Mouse (Mus musculus): Measurements from ENCODE around the gene Efcab8.
"Not testable (repeated sequence)": the region's sequence is repeated elsewhere in the genome, so short reads cannot be mapped to it uniquely, and the experiment has no call there.

Gene Efcab8

DNA sequence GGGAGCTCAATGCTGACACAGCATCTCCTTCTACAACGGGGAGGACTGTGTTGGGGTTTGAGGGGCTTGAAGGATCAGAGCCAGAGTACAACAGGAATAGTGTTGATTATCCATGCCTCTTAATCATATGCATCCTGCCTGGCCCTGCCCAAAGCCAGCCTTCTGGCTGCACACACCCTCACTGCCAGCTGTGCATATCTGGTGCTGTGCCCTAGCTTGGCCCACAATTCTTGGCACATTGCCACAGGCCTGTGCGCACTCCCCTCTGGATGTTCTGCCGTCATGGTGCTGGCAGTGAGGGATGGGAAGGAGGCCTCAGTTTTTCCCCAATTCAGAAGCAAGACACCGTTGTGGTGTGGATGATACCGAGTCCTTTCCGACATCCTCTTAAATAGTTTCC is 44.9 kb downstream of the Efcab8 start:
- no peak for DNase-seq (ENCODE audit: low spot score in 2 of 2)

DNA sequence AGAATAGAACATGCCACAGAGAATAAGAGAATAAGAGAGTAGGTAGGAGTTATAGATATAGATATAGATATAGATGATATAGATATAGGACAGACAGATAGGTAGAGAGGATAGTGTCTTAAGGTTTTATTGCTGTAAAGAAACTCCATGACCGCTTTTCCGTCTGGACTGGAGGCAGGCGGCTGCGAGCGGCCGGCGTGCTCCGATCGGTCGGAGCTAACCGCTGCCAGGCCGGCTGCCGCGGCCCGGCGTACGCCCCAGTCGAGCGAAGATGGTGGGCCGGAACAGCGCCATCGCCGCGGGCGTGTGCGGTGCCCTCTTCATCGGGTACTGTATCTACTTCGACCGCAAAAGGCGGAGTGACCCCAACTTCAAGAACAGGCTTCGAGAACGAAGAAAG is 46.2 kb downstream of the Efcab8 start:
- not testable (repeated sequence) for DNase-seq (ENCODE audit: low spot score in 2 of 2)

DNA sequence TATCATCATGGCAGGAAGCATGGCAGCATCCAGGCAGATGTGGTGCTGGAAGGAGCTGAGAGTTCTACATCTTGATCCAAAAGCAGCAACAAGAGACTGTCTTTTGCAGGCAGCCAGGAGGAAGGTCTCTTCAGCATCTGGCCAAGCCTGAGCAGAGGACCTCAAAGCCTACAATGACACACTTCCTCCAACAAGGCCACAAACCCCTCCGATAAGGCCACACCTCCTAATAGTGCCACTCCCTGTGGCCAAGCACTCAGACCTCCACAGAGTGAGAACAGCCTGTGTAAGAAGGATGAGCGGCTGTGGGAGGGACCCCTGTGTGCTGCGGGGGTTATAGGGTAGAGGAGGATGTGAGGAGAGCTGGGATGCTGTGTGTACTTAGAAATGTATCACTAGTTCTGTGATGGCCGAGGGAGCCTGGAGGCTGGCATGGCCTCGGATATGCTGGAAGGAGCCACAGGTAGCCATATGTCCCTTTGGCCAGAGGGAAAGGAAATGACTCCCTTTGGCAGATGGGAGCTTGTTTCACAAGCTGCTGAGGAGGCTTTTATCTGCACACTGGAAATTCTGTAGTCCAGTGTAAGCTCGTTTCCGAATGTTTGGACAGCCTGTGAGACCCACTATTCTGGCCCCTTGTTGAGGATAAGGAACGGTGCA is 47.6 kb downstream of the Efcab8 start:
- no peak for DNase-seq (ENCODE audit: low spot score in 2 of 2)

DNA sequence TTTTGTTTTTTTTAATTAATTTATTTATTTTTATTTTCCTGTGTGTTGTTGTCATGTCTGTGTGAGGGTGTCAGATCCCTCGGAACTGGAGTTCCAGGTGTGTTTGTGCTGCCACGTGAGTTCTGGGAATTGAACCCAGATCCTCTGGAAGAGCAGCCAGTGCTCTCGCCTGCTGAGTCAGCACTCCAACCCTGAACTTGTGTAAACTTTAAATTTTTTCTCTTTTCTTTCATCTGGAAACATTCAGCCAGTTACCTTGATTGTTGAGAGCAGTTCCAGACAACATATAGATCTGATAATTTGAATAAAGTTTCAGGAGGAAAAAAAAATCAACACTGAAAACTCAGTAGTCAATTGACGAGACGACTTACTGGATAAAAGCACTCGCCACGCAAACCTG is 49.0 kb downstream of the Efcab8 start:
- no peak for DNase-seq (ENCODE audit: low spot score in 2 of 2)

DNA sequence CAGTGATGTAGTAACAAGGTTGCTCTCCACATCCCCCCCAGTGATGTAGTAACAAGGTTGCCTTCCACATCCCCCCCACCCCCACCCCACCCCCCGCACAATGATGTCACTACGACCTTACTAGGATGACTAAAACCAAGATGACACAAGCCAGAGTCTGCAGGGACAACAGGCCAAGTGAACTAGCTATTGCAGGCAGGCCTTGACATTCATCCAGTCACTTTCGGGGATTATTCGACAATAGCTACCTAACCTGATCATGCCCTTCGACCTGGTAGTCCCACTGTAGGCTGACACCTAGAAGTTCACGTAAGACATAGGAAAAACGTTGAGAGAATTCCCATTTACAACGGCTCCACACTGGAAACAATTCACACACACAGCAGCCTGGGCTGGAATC is 53.6 kb downstream of the Efcab8 start:
- no peak for DNase-seq (ENCODE audit: low spot score in 2 of 2)

DNA sequence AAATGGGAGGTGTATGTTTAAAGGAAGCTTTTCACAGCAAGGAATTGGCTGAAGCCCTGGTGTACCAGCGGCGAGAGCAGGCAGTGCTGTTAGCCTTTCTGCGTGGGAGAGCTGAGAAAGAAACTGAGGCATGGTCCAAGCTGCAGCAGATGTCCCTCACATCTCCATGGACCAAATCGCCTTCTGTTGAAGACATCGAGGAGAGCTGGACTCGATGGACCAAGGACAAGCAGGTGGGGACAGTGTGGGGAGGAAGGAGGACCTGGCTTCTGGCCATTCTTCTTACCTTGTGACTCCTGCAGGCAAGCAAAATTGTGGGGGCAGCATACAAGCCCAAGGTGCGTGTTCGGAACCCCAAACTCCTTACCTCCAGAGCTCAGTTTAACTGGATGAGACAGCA is 63.1 kb downstream of the Efcab8 start:
- no peak for DNase-seq (ENCODE audit: low spot score in 2 of 2)

DNA sequence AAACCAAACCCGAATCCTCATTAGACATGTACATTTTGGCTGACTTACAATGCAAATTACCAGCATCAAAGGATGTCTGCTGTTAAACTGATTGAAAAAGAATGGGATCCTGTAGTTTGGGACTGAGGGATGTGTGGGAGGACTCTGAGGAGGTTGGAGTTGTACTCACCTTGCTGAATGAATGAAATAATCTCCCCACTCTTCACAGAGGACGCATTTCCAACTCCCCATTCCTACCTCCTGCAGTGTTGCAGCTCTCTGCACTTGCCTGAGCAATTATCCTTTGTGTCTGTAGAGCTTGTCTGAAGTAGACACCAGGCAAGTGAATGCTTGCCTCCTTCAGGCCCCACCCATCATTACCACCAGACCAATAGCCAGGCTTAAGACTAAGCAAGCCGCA is 68.7 kb downstream of the Efcab8 start:
- no peak for DNase-seq (ENCODE audit: low spot score in 2 of 2)

DNA sequence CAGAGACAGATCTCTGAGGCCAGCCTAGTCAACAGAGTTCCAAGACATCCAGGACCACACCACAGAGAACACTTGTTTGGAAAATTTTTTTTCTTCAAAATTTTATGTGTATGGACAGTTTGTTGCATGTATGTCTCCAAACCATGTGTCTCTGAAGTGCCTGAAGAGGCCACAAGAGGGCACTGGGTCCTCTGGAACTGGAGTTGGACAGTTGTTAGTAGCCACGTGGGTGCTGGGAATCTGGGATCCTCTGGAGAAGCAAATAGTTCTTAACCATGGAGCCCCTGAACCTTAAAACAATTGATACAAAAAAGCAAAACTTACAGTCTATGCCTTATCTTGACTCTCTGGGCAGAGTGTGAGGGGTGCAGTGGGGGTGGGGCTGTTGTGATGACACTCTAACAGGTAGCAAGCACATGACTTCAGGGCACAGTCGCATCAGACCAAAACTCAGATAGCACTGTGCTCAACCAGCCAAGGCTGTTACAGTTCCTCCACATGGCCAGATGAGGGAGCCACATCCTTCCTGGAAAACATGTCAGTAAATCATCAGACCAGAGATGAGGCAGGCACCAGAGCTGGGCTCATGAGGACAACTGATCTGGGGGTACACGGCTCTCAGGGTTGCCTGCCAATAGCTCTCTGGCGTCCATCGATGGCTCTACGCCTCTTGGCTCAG is 70.8 kb downstream of the Efcab8 start:
- no peak for DNase-seq (ENCODE audit: low spot score in 2 of 2)

DNA sequence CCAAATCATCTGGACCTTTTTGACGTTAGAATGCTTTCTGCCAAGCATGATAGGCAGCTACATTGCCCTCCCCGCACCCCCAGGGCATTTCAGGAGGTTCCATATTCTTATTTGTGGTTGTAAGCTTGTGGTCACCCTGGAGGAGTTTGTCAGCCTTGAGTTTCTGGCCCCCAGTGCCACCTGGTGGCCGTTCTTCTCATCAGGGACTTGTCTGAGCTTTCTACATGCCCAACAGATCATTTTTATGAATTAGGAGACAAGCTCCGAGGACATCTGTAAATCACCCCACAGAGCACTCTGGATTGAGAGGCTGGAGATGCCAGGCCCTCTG is 71.3 kb downstream of the Efcab8 start:
- peak; percentile 10 to 39 for DNase-seq (ENCODE audit: low spot score in 2 of 2)

DNA sequence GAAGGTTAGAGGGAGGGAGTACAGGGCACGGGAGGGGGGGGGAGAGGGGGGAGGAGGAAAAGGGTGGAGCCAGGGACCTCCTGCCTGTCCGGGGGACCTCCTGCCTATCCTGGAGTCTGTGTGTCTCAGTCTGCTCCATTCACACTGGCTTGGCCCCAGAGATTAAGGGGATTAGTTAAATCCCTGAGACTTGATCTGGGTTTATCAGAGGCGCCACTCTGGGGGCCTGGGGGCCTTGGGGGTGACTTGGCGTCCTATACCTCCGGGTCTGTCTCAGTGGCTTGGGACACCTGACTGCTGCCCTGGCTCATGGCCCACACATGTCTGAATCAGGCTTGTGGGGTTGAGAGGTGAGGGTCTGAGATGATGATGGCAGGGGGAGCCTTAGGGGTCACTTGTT is 73.8 kb downstream of the Efcab8 start:
- no peak for DNase-seq (ENCODE audit: low spot score in 2 of 2)

DNA sequence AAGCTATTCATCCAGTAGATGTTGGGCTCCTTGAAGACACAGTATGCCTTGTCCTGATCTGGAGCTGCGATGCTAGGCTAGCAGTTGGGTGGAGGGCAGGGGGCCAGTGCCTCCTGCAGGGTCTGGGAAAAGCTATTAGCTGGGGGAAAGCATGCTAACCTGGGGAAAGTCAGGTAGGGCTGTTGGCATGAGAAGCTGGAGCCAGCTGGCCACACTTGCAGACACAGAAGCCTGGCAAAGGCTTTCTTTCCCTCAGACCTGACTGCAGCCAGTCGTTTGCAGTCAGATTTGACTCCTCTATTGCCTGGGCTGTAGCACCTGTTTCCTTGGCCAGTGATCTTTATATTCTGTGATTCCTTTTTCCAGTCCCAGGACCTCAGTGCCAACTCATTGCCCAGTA is 79.8 kb downstream of the Efcab8 start:
- DNase-seq (ENCODE audit: low spot score in 2 of 2): no peak

DNA sequence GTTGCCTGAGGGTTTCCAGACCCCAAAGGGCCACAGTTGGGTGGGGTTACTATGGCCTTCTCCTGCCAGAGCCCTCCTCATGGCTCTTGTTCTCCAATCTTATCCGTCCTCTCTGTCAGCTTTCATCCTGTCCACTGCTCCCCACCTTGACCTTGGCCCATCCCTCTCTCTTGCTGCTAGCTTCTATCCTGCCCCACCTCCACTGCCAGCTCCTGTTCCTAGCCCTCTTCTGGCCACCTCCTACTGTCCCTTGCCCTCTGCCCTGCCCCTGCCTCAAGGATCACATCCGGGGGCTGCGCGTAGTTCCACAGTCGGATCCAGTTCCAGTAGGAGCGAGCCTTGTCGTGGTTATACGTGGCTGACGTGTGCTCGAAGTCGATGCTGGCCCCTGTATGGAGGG is 80.6 kb downstream of the Efcab8 start:
- DNase-seq (ENCODE audit: low spot score in 2 of 2): no peak

DNA sequence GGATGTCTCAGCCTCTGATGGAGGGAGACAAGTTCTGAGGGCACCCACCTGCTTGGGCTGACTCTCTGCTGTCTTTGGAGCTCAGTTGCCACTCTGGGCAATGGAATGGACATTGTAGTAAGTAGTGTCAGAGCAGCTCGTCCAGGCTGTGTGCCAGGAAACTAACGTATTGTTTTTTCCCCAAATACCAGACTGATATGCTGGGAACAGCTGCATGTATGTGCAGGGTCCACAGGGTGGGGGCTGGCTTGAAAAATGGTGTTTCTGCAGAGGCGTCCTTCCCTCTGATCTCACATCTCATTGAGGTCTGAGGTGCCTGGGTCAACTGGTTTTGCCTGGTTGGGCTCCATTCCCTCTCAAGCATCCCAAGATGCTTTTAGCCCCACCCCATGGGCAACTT is 81.0 kb downstream of the Efcab8 start:
- no peak for DNase-seq (ENCODE audit: low spot score in 2 of 2)

DNA sequence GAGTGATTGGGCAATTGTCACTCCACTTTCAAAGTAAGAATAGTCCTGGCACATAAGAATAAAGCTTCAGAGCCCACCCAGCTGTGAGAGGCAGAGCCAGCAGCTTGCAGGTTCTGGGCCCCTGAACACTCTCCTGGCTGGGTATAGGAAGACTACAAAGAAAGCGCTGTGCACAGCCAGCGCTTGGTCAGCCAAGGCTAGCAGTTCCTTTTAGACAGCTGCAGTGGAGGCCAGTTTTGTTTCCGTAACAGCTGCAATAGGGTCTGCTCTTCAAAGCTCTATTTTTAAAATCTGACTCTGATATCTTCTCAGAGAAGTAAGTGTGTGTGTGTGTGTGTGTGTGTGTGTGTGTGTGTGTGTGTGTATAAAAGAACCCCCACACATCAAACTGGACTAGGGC is 82.2 kb downstream of the Efcab8 start:
- DNase-seq (ENCODE audit: low spot score in 2 of 2): no peak

DNA sequence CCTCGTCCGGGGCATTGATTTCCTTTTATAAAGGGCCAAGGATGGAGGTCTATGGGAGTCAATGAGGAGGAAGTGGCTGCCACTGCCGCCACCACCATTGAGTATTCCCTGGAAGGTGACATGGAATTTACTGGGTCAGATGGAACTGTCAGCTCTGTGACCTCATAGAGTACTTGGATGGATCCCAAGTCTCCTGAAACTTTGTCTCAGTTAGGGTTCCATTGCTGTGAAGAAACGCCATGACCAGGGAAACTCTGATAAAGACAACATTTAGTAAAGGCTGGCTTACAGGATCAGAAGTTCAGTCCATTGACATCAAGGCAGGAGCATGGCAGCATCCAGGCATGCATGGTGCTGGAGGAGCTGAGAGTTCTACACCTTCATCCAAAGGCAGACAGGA is 91.3 kb downstream of the Efcab8 start, which contains the start of gene Sun5:
Sun5 (minus strand) TSS at position 101 of the 400 bp plus-strand sequence.
- no peak for DNase-seq (ENCODE audit: low spot score in 2 of 2)

DNA sequence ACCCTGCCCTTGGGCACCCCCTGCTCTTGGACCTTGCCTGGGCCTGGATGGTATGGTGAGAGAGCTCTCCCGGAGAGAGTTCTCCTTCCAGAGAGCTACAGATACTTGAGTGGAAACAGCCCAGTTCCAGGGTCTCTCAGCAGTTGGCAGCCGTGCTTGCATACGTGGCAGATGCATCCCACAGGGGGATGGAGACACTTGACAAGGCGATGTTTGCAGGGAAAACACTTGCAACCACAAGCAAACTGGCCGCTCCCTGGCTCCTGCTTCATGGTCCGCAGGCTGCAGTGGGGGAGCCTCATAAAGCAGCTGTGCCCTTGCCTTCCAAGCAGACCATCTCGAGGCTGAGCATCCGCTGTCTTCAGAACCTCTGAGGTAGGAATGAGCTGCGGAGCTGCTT is 95.0 kb downstream of the Efcab8 start, which contains the start of gene Bpifb2:
Bpifb2 (plus strand) TSS at position 301 of the 400 bp plus-strand sequence.
- no peak for DNase-seq (ENCODE audit: low spot score in 2 of 2)

Data from right cerebral cortex, postnatal 36 days (tissue).